Mouse (Mus musculus) limb, embryonic 11.5 days (tissue): ENCODE results near the gene Actr5. TPM values are rescaled to one million over a fixed set of nuclear protein-coding genes. Genes with fewer than 3 reads are reported as not detected.

Experiments
- ATAC-seq: fragments of 200-750 bp; cut with Nextera tagmentation; 2 replicates; pipeline ENCODE4 v1.8.0; 2017; ENCODE audit warnings: low read depth; ENCODE audit not compliant: insufficient number of reproducible peaks, low FRiP score, low TSS enrichment
- DNase-seq: peaks from one replicate; pipeline ENCODE4 v3.0.0-alpha.2; 2015; ENCODE audit warnings: low spot score
- H3K27ac ChIP-seq: fragments of 300-500 bp; sonication (generic); replicated peaks from 2 replicates; pipeline ENCODE4 v1.5.1; 2014; ENCODE audit warnings: low read depth, mild to moderate bottlenecking, low read length
- H3K27me3 ChIP-seq: fragments of 300-500 bp; sonication (generic); 2 replicates; pipeline ENCODE4 v1.6.1; 2014; ENCODE audit warnings: mild to moderate bottlenecking, low read length, mixed read lengths; ENCODE audit not compliant: control insufficient read depth, insufficient read depth
- H3K36me3 ChIP-seq: fragments of 300-500 bp; sonication (generic); 2 replicates; pipeline ENCODE4 v1.6.1; 2014; ENCODE audit warnings: mild to moderate bottlenecking, low read length, moderate library complexity, mixed read lengths; ENCODE audit not compliant: control insufficient read depth, insufficient read depth
- H3K4me1 ChIP-seq: fragments of 300-500 bp; sonication (generic); 2 replicates; pipeline ENCODE4 v1.6.1; 2014; ENCODE audit warnings: low read length, mixed read lengths; ENCODE audit not compliant: control insufficient read depth, insufficient read depth
- H3K4me2 ChIP-seq: fragments of 300-500 bp; sonication (generic); 2 replicates; pipeline ENCODE4 v1.6.1; 2014; ENCODE audit warnings: low read depth, mild to moderate bottlenecking, moderate library complexity; ENCODE audit not compliant: severe bottlenecking
- H3K4me3 ChIP-seq: fragments of 300-500 bp; sonication (generic); 2 replicates; pipeline ENCODE4 v1.5.1; 2014; ENCODE audit warnings: low read depth, low read length
- H3K9ac ChIP-seq: fragments of 300-500 bp; sonication (generic); 2 replicates; pipeline ENCODE4 v1.6.1; 2014; ENCODE audit warnings: mild to moderate bottlenecking, low read length
- H3K9me3 ChIP-seq: fragments of 300-500 bp; sonication (generic); 2 replicates; pipeline ENCODE4 v1.6.1; 2016; ENCODE audit warnings: low read length; ENCODE audit not compliant: control insufficient read depth
- WGBS: fragments of 180-500 bp; shearing (Covaris S2); extraction: QIAGEN DNeasy Blood & Tissue Kit; methylation state at CpG from one replicate; pipeline ENCODE4 v1.1.7; 2014; 5-methylcytosine and 5-hydroxymethylcytosine counted together
- polyA plus RNA-seq: library from polyadenylated mRNA; unstranded; fragments of >200 nt; fragmentation: Nextera tagmentation; extraction: Ambion mirVana; gene quantifications from 2 replicates; pipeline ENCODE4 v1.2.1, GENCODE M21; 2014

Actr5 gene
- polyA plus RNA-seq, 1 experiment from 2014 or later: 16.4 TPM

GRCm38 (mm10) chr2:158595577-158595976 is 29.1 kb upstream of the Actr5 start:
- no peak for ATAC-seq
- Histone ChIP-seq H3K4me2 (no peak overlapping the region), H3K9me3 (no peaks in the 10 kb centered on the region), H3K4me3 (no peak overlapping the region), H3K4me1 (peaks cover 7% of the 10 kb centered on the region; the same call in 1 of the 2 replicates), H3K36me3 (no peaks in the 10 kb centered on the region), H3K27ac (no peak overlapping the region), H3K27me3 (peaks cover 3% of the 10 kb centered on the region; the same call in 1 of the 2 replicates), H3K9ac (no peak overlapping the region)
- no peak for DNase-seq
- 37% methylated on average over 7 of the region's 7 CpGs for WGBS

DNA sequence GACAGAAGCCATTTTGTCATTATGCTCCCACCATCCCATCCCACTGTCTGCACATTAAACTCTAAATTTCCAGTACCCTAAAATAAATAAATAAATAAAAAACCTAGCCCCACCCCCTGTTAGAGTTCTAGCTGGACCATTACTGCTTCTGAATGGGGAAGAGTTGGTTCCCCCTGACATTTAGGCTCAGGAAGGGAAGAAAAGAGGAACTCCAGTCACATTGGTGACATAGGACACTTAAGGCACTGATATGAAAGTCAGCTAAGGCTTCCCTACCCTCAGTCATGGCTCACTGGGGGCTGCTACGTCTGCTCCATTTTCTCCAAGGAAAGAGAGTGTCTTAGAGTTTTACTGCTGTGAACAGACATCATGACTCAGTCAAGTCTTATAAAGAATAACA is 27.9 kb upstream of the Actr5 start:
- Histone ChIP-seq H3K4me1 (peaks cover 7% of the 10 kb centered on the region; the same call in 1 of the 2 replicates), H3K36me3 (no peaks in the 10 kb centered on the region), H3K4me3 (no peak overlapping the region), H3K27me3 (peaks cover 6% of the 10 kb centered on the region; the same call in 1 of the 2 replicates), H3K9me3 (no peaks in the 10 kb centered on the region), H3K9ac (no peak overlapping the region), H3K27ac (no peak overlapping the region), H3K4me2 (no peak overlapping the region)
- ATAC-seq (no peak), DNase-seq (no peak)
- WGBS: 67% methylated on average over 1 of the region's 1 CpGs

GRCm38 (mm10) chr2:158600517-158600916 is 24.2 kb upstream of the Actr5 start:
- H3K9me3 ChIP-seq: no peaks in the 10 kb centered on the region
- H3K36me3 ChIP-seq: no peaks in the 10 kb centered on the region
- 43% methylated on average over 3 of the region's 3 CpGs for WGBS
- no peak overlapping the region for H3K4me3 ChIP-seq
- H3K9ac ChIP-seq: no peak overlapping the region
- DNase-seq (no peak), ATAC-seq (no peak)
- peaks cover 3% of the 10 kb centered on the region; the same call in 1 of the 2 replicates for H3K4me1 ChIP-seq
- no peak overlapping the region for H3K27ac ChIP-seq
- no peak overlapping the region for H3K4me2 ChIP-seq
- peaks cover 11% of the 10 kb centered on the region; the same call in 1 of the 2 replicates for H3K27me3 ChIP-seq

- Histone ChIP-seq H3K9ac (no peak overlapping the region), H3K27me3 (peaks cover 13% of the 10 kb centered on the region; the same call in 1 of the 2 replicates), H3K4me3 (no peak overlapping the region), H3K9me3 (no peaks in the 10 kb centered on the region), H3K4me1 (peaks cover 3% of the 10 kb centered on the region; the same call in 1 of the 2 replicates), H3K4me2 (no peak overlapping the region), H3K36me3 (no peaks in the 10 kb centered on the region), H3K27ac (no peak overlapping the region)
- ATAC-seq (no peak), DNase-seq (no peak)
- WGBS: 92% methylated on average over 1 of the region's 1 CpGs
Measured at GRCm38 (mm10) chr2:158601326-158601725, 23.4 kb upstream of the Actr5 start.

GRCm38 (mm10) chr2:158602663-158603062 is 22.0 kb upstream of the Actr5 start:
- Histone ChIP-seq H3K9me3 (no peaks in the 10 kb centered on the region), H3K4me3 (no peak overlapping the region), H3K36me3 (no peaks in the 10 kb centered on the region), H3K4me2 (no peak overlapping the region), H3K27me3 (peaks cover 24% of the 10 kb centered on the region), H3K9ac (no peak overlapping the region), H3K27ac (no peak overlapping the region), H3K4me1 (peaks cover 3% of the 10 kb centered on the region; the same call in 1 of the 2 replicates)
- DNase-seq: no peak
- ATAC-seq: no peak
- 16% methylated on average over 15 of the region's 15 CpGs for WGBS

DNA sequence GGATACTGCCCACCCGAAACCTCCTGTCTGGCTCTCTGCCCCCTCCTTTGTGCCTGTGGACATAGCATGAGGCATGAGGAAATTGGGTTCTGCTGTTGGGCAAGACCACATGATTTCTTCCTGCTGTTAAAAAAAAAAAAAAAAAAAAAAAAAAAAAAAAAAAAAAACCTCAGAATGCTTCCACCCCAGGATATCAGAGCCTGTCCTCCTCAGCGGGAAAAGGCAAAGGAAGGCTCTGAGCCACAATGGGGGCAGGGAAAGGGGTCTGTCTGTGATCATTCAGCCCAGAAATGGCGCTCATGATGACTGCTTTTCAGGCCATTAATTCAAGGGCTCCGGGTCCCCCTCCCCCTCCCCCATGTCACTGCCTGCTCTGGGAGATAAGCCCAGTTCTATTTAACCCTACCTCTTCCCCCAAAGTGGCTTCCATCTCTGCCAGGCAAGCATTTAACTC is 18.1 kb upstream of the Actr5 start:
- no peak overlapping the region for H3K4me3 ChIP-seq
- DNase-seq (no peak), ATAC-seq (no peak)
- peaks cover 6% of the 10 kb centered on the region; the same call in 1 of the 2 replicates for H3K4me1 ChIP-seq
- no peaks in the 10 kb centered on the region for H3K36me3 ChIP-seq
- H3K9me3 ChIP-seq: no peaks in the 10 kb centered on the region
- no peak overlapping the region for H3K27ac ChIP-seq
- H3K27me3 ChIP-seq: peaks cover 58% of the 10 kb centered on the region
- WGBS: 12% methylated on average over 4 of the region's 4 CpGs
- H3K9ac ChIP-seq: no peak overlapping the region
- H3K4me2 ChIP-seq: no peak overlapping the region

DNA sequence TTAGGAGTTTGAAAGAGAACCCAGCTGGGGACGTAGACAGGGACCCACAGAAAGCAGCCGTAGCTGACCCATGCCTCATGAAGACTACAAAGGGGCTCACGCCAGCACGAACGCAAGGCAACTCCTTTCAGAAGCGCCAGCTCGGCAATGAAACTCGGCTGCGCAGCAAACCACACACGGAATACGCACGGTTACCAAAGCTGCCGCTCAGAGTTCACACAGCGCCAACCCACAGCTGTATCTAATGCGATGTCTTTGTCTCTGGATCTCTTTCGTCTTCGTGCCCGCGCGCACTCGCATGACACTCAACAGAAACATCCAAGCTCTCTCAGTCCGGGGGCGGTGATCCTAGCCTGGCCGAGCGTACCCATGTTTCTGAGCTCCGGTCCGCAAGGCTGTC is 15.0 kb upstream of the Actr5 start:
- 1% methylated on average over 27 of the region's 27 CpGs for WGBS
- ATAC-seq (no peak), DNase-seq (peak; percentile 52)
- H3K4me1 ChIP-seq: peaks cover 5% of the 10 kb centered on the region; the same call in 1 of the 2 replicates
- peaks cover 89% of the 10 kb centered on the region for H3K27me3 ChIP-seq
- H3K4me2 ChIP-seq: no peak overlapping the region
- no peak overlapping the region for H3K4me3 ChIP-seq
- H3K27ac ChIP-seq: no peak overlapping the region
- H3K9ac ChIP-seq: no peak overlapping the region
- H3K9me3 ChIP-seq: no peaks in the 10 kb centered on the region
- no peaks in the 10 kb centered on the region for H3K36me3 ChIP-seq

GRCm38 (mm10) chr2:158610488-158611325 is 14.0 kb upstream of the Actr5 start, which contains the start of gene Slc32a1:
Slc32a1 (plus strand) TSS chr2:158610767.
- H3K9ac ChIP-seq: no peak within 1 kb of the TSS
- ATAC-seq: no peak
- H3K27ac ChIP-seq: no peak within 1 kb of the TSS
- H3K4me2 ChIP-seq: peak within 1 kb of the TSS; percentile 25
- no peaks in the 10 kb centered on the region for H3K36me3 ChIP-seq
- peaks cover 10% of the 10 kb centered on the region; the same call in 1 of the 2 replicates for H3K4me1 ChIP-seq
- no peaks in the 10 kb centered on the region for H3K9me3 ChIP-seq
- peaks cover 94% of the 10 kb centered on the region for H3K27me3 ChIP-seq
- peak; percentile 47 for DNase-seq
- under 1% methylated on average over 68 of the region's 77 CpGs for WGBS
- peak within 1 kb of the TSS; percentile 15; the same call in 1 of the 2 replicates for H3K4me3 ChIP-seq
